Mouse (Mus musculus): ENCODE data around the gene Luzp2. TPM values are rescaled to one million over a fixed set of nuclear protein-coding genes. Genes with fewer than 3 reads are reported as not detected.

The Luzp2 gene
- total RNA-seq, 2 experiments from 2014 or later = 0.08 TPM; not detected in 1

- no peak for DNase-seq
- Histone ChIP-seq H3K27ac (no peak overlapping the region), H3K4me3 (no peak overlapping the region)
- TF ChIP-seq CTCF (IDR thresholded peaks at IDR 0.05) = no peak
- intact Hi-C loops (cut with DNase I) = no loop called here
Measured at GRCm38 (mm10) chr7:55189496-55189895, 354.2 kb downstream of the Luzp2 start.

GRCm38 (mm10) chr7:55190655-55191054 is 355.4 kb downstream of the Luzp2 start:
- H3K4me3 ChIP-seq = no peak overlapping the region
- no peak overlapping the region for H3K27ac ChIP-seq
- no peak for TF ChIP-seq CTCF (IDR thresholded peaks at IDR 0.05)
- intact Hi-C loops (cut with DNase I) = no loop called here
- no peak for DNase-seq

GRCm38 (mm10) chr7:55198806-55199205 is 363.5 kb downstream of the Luzp2 start:
- H3K4me3 ChIP-seq = no peak overlapping the region
- intact Hi-C loops (cut with DNase I) = no loop called here
- no peak overlapping the region for H3K27ac ChIP-seq
- DNase-seq = no peak
- no peak for TF ChIP-seq CTCF (IDR thresholded peaks at IDR 0.05)

GRCm38 (mm10) chr7:55222997-55223396 is 387.7 kb downstream of the Luzp2 start:
- Histone ChIP-seq H3K27ac (no peak overlapping the region), H3K4me3 (no peak overlapping the region)
- no peak for TF ChIP-seq CTCF (IDR thresholded peaks at IDR 0.05)
- intact Hi-C loops (cut with DNase I) = no loop called here
- no peak for DNase-seq

GRCm38 (mm10) chr7:55229407-55229806 is 394.1 kb downstream of the Luzp2 start:
- H3K27ac ChIP-seq = no peak overlapping the region
- H3K4me3 ChIP-seq = no peak overlapping the region
- TF ChIP-seq CTCF (IDR thresholded peaks at IDR 0.05) = no peak
- intact Hi-C loops (cut with DNase I) = no loop called here
- DNase-seq = no peak

Measured in gastrocnemius, adult 2 months (tissue).